Mouse (Mus musculus) cerebellum, adult 9-10 months (tissue): ENCODE measurements at regions not wholly inside any gene's neighbourhood (a gene's known extent, or its start where the extent isn't known, plus 50 kb on each side); places are given as distances from the start of the nearest gene placed in this dataset.
A peak's percentile ranks its signal among the peaks of the same experiment; 100 is the strongest.

Experiments used
- DNase-seq: peaks from one replicate; pipeline ENCODE4 v3.0.0; 2022

- DNase-seq: peak; percentile 64
Observed at GRCm38 (mm10) chr7:37392122-37392521, 381.3 kb downstream of the Zfp536 start.

DNA sequence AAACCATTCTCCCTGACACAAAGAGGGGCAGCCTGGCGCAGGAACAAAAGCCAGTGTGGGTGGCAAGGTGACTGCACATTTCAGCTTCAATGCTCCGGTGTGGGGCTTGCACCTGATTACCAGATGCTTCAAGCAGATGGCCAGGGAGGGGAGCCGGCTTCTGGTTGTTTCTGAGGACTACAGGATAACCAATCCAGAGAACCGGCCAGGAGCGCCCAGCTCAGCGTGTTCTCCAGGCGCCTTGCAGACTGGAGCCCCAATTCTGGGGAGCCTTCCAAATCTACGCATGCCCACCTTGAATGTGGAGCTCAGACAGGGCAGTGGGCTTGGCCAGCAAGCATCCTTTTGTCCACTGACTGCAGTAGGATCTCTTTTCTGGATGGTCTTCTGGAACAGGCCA is 380.8 kb downstream of the Zfp536 start:
- peak; percentile 91 for DNase-seq

- DNase-seq: peak; percentile 68
Observed at GRCm38 (mm10) chr7:37393071-37393470, 380.4 kb downstream of the Zfp536 start.

DNA sequence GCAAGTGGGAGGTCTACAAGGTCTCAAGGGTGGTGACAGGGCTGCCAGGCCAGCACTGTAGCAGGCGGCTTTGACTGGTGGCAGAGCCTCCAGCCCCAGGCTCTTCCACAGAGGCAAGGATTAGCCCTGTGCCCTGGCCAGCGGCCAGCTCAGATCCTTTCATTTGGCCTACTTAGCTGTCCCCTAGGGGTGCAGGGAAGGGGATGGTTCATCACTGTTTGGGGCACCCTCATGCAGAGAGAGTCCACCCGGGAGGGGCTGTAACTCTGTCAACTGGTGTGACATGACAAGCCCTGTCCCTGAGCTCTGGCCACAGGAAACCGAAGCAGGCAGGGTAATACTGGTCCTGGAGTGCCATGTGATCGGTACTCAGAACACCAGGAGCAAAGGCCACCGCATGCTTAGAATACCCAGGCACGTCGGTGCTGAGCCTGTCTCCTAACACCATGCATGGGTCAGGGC is 378.4 kb downstream of the Zfp536 start:
- DNase-seq: peak; percentile 77

GRCm38 (mm10) chr7:37395881-37396513 is 377.4 kb downstream of the Zfp536 start:
- peak; percentile 48 for DNase-seq

GRCm38 (mm10) chr7:37403483-37403882 is 370.0 kb downstream of the Zfp536 start:
- DNase-seq: no peak

DNA sequence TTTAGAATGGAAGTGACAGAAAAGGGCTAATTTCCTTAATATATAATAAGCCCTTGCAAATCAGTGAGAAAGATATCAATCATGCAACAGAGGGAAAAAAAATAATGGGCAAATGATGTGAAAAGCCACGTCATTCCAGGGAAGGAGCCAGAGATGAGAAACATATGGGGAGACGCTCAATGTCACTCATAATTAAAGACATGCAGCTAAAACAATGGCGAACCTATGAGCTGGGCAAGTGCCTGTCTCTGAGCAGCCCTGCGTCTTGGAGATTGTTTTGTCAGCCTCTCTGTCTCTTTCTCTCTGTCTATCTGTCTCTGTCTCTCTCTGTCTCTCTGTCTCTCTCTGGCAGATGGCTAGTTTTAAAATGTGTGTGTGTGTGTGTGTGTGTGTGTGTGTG is 360.1 kb downstream of the Zfp536 start:
- no peak for DNase-seq

DNA sequence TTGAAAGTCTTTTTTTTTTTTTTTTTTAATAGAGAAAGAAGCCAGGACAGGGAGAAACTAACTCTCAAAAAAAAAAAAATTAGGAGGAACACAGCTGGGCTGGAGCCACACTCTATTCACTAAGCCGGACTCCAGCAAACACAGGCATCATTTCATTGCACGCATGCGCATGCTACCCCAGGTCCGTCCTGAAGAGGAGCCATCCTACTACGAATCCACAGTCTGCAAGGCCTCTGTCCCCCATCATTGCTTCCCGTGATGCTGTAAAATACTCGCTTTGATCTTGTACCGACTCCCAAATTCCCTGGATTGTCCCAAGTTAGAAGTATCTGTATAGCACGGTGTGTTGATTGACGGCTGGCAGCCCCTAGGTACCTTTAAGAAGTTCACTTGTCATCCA is 351.7 kb downstream of the Zfp536 start:
- DNase-seq: no peak
